Mouse (Mus musculus): ENCODE data around the gene Appl2.
"Not testable (repeated sequence)": the region's sequence is repeated elsewhere in the genome, so short reads cannot be mapped to it uniquely, and the experiment has no call there.

Appl2 gene

DNA sequence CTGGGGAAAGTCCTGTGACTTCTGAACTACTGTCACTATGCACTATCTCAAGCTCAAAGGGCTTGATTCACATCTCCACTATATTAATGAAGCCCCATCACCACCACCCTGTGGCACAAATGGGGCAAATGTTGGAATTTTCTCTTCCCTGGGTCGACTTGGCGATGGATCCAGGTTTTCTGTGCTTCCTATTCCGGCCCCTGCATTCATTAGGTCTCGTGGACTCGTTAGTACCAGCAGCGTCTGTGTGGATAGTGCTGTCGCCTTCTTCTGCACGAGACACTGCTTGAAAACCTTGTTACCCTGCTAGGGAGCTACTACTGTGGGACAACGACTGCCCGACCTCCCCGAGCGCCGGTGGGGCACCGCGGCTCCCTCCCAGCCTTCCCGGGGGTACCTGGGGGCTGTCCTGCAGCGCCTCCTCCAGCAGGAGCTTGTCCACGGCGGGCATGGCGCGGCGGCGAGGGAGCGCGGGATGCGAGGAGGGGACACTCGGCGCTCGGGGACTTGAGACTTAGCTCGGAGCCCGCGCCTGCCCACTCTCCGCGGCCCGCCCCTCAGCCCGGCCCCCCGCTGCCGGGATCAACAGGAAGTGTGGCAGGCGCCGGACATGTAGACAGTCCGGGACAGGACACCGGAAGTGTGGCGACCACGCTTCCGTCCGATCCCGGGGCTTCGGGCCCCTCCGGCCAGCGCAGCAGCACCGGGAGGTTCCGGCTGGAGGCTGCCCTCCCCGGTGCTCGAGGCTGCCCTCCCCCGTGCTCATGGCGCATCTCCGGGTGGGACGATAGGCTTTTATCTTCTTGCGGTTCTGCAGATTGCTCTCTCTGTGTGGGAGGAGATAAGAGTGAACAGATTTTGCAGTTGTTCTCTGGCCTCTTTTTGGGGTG, at the start of gene Appl2:
TSS of gene Appl2 (minus strand) at position 608 of the 890 bp plus-strand sequence.
- peak; percentile 75 for DNase-seq (ENCODE audit: low read depth, low spot score)

DNA sequence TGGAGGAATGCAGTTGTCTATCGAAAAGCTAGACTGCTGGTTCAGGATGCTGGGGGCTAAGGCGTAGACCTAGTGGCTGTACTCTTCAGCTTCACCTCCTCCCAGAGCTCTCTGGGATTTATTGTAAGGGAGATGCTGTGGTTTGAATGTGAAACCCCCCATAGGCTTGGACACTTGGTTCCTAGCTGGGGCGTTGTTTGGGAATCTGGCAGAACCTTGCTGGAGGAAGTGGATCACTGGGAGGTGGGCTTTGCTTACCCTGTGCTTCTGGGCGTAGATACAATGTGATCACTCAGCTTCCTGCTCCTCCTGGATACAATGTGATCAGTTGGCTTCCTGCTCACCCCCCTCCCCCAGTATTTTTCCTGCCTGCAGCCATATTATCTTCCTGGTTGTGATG, 47.7 kb upstream of the Appl2 start:
- no peak for DNase-seq (ENCODE audit: low read depth, low spot score)

DNA sequence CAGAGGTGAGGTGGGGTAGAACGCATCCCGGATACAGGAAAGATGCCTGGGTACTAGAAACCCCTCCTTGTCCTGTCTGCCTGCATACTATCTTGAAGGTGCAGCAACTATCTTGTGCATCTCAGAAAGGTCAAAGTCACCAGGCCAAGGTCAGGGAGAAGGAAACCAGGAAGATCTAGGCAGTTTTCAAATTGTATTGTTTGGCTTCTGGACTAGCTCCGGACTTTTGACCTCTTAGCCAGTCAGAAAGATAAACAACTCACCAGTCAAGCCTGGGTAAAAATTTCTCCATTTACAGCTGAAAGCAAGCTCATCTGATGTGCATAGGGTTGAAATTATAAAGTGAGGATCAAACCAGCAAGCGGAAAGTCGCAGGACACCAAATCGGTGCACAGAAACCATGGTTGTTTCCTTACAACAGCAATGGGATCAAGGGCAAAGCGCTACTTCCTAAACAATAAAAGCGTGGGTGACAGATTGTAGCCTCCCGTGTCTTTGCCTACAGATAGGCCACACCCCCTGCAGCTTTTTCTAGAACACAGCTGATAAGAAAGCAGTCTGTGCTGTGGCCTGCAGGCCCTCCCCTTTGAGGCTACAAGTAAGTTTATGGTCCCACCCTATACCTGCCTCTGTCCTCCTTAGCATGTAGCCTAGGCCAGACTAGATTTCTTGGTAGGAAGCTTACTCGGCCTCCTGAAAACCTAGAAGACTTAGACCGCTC, 43.8 kb upstream of the Appl2 start:
- DNase-seq (ENCODE audit: low read depth, low spot score) = no peak

- DNase-seq (ENCODE audit: low read depth, low spot score) = no peak
Observed at GRCm38 (mm10) chr10:83688215-83688614, 39.7 kb upstream of the Appl2 start.

- no peak for DNase-seq (ENCODE audit: low read depth, low spot score)
Observed at GRCm38 (mm10) chr10:83681334-83681733, 32.8 kb upstream of the Appl2 start.

GRCm38 (mm10) chr10:83666556-83666955, 18.0 kb upstream of the Appl2 start:
- no peak for DNase-seq (ENCODE audit: low read depth, low spot score)

DNA sequence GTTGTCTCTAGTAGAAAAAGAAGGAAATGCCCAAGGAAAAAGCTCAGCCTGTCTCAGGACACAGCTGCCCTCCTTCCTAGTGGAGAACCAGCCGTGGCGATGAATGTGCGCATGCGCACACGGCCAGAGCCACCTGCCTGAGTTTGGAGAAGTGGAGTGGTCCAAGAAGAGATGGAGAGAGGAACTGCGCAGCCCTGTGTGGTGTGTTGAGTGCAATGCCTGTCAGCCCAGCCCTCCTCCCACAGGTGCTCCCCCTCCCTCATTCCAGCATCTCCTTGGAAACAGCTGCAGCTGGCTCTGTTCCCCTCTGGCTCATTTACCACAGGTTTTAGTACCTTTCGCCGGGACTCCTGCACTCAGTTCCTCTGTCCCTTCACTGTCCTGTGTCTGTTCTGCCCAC, 13.4 kb upstream of the Appl2 start:
- no peak for DNase-seq (ENCODE audit: low read depth, low spot score)

- DNase-seq (ENCODE audit: low read depth, low spot score) = no peak
Observed at GRCm38 (mm10) chr10:83660605-83661004, 12.1 kb upstream of the Appl2 start.

DNA sequence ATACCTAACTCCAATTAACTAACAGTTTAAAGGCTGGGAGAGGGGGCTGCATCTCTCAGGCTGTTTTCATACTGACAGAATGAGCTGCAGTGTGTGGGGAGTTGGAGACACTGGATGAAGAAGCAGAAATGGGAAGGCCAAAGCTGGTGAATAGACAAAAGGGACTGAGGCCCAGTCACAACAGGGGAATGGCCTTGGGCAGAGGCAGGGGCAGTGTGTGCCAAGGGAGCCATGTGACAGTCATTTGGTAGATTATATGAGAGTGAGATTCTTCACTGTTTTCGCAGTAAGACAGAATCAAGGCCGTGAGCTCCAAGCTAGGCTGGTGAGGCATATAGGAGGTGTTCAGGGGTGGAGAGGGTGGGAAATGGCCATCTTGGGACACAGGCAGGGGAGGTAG, 6.1 kb upstream of the Appl2 start:
- DNase-seq (ENCODE audit: low read depth, low spot score) = no peak

GRCm38 (mm10) chr10:83652205-83652866, 3.8 kb upstream of the Appl2 start:
- DNase-seq (ENCODE audit: low read depth, low spot score) = not testable (repeated sequence)

GRCm38 (mm10) chr10:83649037-83649436, 499 bp upstream of the Appl2 start:
- DNase-seq (ENCODE audit: low read depth, low spot score) = no peak

DNA sequence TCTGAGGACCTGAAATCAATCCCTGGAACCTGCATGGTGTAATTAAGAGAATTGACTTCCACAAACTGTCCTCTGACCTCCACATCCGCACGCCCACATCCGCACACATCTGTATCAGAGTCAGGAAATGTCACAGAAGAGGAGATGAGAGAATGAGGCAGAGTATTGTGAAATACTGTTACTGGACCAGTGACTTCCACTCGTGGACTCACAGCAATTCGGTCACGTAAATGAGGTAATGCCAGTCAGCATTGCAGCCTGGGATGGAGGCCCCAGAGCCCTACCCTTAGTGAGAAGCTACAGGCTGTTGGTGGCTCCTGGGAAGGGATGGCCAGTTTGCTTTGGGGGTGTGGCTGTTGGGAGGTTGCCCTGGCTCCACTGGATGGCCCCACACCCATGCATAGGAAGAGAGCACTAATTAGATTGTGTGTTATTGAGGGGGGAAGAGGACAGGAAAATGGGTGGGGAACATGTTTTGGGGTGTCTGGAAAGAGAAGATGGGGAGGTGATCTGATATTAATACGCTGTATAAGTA, 2.1 kb downstream of the Appl2 start:
- DNase-seq (ENCODE audit: low read depth, low spot score) = no peak

DNA sequence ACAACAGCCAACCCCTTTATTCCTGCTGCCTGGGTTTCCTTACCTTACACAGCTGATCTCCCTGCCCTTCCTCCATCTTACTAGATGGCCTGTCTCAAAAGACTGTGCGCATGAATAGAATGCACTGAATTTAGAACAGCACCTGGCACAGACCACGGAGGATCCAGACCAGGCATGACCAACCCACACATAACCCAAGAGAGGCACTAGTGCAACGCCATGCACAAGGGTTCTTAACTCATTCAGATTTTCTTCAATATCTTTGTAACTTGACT, 2.9 kb downstream of the Appl2 start:
- no peak for DNase-seq (ENCODE audit: low read depth, low spot score)

DNA sequence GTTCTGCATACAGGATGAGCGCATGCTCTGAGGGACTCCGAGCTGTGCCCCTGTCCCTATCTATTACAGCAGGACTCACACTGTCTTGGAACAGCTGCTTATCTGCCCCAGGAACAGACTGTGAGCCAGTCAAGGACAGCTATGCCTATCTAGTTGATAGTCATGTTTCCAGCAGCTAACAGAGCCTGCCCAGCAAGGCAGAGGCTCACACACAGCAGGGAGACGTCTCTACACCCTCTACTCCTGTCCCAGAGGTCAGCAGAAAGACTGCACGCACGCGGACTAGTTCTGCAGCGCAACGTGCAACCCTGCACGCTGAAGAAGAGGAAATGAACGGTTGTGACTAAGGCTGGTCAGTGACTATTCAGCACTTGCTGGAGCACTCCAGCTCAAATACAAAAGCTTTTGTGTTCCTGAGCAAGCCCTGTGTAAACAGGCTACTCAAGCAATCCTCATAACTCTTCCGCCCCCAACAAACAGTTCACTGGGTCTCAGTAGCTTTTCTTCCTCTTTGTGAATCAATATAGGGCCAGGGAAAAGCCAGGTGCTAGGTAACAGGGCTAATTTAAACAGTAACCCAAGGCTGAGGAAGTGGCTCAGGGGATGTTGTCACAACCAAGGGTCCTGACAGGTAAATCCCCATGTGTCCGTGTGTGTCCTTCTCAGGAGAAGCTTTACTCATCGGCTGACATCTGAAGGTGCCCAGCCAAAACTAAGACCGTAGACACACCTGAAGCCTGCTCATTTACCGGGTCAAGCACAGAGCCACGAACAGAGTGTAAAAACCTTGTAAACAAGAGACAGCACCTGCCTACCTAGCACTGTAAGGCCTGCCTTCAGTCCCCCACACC, 3.4 kb downstream of the Appl2 start:
- no peak for DNase-seq (ENCODE audit: low read depth, low spot score)

DNA sequence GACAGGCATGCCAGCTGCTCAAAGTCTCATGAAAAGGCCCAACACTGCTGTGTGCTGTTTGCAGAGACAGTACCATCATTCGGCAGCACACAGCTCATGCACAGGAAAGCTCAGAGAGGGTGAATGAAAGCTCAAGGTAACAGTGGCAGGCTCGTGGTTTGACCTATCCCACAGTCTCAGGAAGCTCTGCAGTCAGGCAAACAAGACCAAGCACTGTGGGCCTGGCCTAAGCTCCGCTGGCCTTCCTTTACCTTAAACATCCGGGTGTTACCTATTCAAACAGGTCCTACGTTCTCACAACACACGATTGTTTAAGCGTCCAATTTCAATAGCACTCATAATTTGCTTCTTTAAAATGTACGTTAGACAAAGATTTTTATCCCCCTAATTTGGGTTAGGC, 4.4 kb downstream of the Appl2 start:
- no peak for DNase-seq (ENCODE audit: low read depth, low spot score)

DNA sequence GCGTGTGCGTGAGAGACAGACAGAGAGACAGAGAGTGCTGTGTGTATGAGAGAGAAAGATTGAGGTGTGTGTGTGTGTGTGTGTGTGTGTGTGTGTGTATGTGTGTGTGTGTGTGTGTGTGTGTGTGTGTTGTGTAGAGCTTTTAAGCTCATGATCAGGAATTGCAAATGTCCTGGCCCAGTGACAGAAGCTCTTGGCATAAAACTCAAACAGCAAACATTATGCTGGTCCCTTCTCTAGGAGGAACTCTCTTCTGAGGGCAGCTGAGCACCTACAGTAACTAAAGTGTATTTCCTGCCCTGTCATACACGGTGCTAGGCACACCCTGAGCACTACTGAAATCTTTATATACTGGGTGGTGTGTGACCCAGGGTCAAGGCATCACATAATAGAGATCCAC, 6.9 kb downstream of the Appl2 start:
- DNase-seq (ENCODE audit: low read depth, low spot score) = no peak

DNA sequence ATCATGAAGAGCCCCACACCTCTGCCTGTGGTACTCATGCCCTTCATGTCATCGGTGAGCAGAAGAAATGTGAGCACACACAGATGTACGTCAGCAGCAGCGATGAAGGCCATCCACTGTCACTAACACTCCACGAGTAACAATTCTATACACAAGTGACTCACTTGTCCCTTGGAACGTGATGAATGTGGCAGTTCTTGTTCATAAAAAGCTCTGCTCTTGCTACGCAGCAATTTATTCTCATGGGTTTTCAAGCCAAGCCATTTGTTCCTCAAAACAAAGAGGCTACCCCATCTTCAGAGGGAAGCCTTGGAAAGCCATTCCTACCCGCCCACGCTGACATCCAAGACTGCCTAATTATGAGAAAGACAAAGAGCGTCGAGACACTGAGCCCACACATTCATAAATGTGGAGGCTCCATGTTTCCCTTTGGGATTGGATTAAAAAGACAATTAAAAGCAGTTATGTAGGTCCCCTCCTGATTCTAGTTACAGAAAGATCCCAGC, 8.6 kb downstream of the Appl2 start:
- no peak for DNase-seq (ENCODE audit: low read depth, low spot score)

- DNase-seq (ENCODE audit: low read depth, low spot score) = no peak
Observed at GRCm38 (mm10) chr10:83637295-83637694, 11.2 kb downstream of the Appl2 start.

GRCm38 (mm10) chr10:83636191-83636590, 12.3 kb downstream of the Appl2 start:
- DNase-seq (ENCODE audit: low read depth, low spot score) = no peak

- DNase-seq (ENCODE audit: low read depth, low spot score) = no peak
Observed at GRCm38 (mm10) chr10:83634461-83634860, 14.1 kb downstream of the Appl2 start.

- no peak for DNase-seq (ENCODE audit: low read depth, low spot score)
Observed at GRCm38 (mm10) chr10:83632806-83633374, 15.6 kb downstream of the Appl2 start.
